Mouse (Mus musculus) adrenal gland, postnatal 14 days (tissue): ENCODE results near the gene Crat. TPM values are rescaled to one million over a fixed set of nuclear protein-coding genes. Genes with fewer than 3 reads are reported as not detected.

Experiments
- DNase-seq: peaks from one replicate; pipeline ENCODE4 v3.0.0; 2021; ENCODE audit warnings: mixed read lengths
- total RNA-seq: library from RNA; stranded (reverse); gene quantifications from 2 replicates; pipeline ENCODE4 v1.2.3, GENCODE M21; 2021

Crat gene
- total RNA-seq, 1 experiment from 2014 or later: 301 TPM

GRCm38 (mm10) chr2:30403870-30404269 lies 11.7 kb downstream of the Crat start:
- peak; percentile 46 for DNase-seq

DNA sequence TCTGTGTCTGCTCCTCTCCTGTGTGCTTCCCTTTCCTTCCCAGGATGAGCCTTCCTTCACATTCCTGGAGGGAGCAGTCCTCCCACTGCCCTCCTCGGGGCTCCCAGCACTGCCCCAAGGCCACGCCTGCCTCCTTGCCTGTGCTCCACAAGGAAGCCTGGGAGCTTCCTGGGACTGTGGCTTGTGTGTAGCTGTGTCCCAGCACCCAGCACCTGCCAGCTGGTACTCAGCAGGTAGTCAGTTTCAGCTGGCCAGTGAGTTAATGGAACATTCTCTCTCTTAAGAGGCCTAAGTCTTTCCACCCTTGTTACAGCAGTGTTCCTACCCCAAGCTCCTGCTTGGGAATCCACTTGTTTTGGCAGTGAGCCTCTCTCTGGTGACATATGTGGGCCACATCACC lies 12.8 kb downstream of the Crat start:
- DNase-seq: no peak

DNA sequence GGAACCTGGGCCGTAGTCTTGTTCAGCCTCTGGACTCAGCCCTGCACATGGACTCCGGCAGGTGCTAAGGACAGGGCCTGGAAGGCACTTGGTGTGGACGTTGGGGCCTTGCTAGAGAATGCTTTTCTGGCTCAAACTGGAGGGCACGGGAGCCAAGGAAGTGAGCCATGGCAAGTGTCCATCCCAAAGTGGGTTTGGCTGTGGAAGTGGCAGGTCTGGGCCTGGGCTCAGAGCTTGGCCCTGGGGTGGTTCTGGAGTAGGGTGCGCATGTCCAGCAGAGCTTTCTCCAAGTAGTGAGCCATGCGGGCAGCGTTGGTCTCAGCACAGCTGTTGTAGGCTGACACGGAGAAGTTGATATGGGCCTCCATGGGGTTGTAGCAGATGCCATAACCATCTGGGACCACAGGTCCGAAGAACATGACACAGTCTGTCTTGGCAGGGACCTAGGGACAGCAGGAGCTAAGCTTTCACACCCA lies 13.2 kb downstream of the Crat start:
- DNase-seq: peak; percentile 50

GRCm38 (mm10) chr2:30401581-30401980 lies 14.0 kb downstream of the Crat start:
- DNase-seq: no peak

- no peak for DNase-seq
Observed at GRCm38 (mm10) chr2:30399191-30400171, 16.1 kb downstream of the Crat start.

GRCm38 (mm10) chr2:30397986-30398512 lies 17.6 kb downstream of the Crat start:
- no peak for DNase-seq

DNA sequence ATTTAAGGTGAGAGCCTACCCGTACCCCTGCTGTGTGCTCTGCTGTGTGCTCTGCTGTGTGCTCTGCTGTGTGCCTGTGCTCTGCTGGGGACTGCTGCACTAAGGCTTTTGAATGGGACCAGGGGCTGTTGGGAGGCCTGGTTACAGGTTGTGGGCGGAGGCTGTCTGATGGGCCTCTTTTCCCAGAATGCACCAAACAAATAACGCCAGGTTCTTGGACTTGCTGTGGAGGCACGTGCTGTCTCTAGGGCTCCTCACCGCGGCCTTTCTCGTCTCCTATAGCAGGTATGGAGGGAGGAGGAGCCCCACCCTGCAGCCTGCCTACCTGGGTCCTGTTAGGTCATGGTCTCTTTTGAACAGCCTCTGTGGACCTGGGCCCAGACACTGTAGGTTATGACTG lies 19.4 kb downstream of the Crat start:
- no peak for DNase-seq

- DNase-seq: no peak
Observed at GRCm38 (mm10) chr2:30395757-30396156, 19.9 kb downstream of the Crat start.

- no peak for DNase-seq
Observed at GRCm38 (mm10) chr2:30393370-30393656, 22.3 kb downstream of the Crat start.

GRCm38 (mm10) chr2:30392577-30393369 lies 22.8 kb downstream of the Crat start:
- DNase-seq: peak; percentile 87

- peak; percentile 99 for DNase-seq
Observed at GRCm38 (mm10) chr2:30392114-30392576, 23.5 kb downstream of the Crat start, which contains the start of gene Dolpp1. Gene Dolpp1 (plus strand): TSS chr2:30392254.

DNA sequence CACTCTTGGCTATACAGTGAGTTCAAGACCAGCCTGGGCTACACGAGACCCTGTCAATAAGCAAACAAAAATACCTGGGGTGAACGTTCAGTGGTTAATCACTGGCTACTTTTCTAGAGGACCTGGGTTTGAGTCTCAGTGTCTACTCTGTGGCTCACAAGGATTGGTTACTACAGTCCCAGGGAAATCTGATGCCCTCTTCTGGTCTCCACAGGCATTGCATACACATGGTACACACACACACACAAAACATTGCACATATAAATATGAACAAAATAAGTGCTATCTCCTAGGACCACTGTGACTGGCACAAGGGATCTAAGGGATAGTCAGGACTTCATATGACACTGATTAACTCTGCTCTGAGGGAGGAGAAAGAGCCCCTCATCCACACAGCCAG lies 26.6 kb downstream of the Crat start:
- DNase-seq: no peak

- no peak for DNase-seq
Observed at GRCm38 (mm10) chr2:30386913-30387312, 28.7 kb downstream of the Crat start.

DNA sequence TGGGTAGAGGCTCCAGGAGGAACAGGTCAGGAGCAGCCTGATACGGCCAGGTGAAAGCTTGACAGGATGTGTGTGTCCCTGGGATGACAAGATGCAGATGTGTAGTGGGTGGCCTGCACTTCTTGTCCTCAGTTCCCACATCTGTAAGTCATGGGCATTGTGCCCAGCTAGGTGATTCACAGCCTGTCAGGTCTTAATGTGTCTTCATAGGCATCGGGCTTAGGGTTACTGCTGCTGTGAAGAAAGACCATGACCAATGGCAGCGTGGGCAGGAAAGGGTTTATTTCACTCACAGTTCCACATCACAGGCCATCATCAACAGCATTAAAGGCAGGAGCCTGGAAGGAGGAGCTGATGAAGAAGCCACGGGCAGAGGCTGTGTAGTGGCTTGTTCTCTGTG lies 30.0 kb downstream of the Crat start:
- DNase-seq: no peak

DNA sequence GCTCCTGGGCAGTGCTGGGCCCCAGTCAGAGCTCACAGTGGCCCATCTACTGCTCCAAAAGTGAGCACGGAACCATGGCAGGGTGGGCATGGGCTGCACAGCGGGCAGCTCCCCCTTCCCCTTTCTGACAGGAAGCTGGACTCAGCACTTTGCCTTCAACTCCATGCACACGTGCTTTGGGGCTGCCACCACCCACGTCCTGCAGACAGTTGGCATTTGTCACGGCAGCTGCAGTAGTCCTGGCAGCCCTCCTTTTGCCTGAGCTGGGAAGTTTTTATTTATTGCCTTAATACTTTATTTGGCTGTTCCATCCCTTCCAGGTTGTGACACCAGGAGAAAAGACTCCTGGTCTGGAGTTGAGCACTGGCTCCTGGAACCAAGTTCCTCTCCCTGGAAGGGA lies 30.8 kb downstream of the Crat start:
- DNase-seq: no peak

GRCm38 (mm10) chr2:30381377-30381725 lies 34.3 kb downstream of the Crat start:
- peak; percentile 62 for DNase-seq

DNA sequence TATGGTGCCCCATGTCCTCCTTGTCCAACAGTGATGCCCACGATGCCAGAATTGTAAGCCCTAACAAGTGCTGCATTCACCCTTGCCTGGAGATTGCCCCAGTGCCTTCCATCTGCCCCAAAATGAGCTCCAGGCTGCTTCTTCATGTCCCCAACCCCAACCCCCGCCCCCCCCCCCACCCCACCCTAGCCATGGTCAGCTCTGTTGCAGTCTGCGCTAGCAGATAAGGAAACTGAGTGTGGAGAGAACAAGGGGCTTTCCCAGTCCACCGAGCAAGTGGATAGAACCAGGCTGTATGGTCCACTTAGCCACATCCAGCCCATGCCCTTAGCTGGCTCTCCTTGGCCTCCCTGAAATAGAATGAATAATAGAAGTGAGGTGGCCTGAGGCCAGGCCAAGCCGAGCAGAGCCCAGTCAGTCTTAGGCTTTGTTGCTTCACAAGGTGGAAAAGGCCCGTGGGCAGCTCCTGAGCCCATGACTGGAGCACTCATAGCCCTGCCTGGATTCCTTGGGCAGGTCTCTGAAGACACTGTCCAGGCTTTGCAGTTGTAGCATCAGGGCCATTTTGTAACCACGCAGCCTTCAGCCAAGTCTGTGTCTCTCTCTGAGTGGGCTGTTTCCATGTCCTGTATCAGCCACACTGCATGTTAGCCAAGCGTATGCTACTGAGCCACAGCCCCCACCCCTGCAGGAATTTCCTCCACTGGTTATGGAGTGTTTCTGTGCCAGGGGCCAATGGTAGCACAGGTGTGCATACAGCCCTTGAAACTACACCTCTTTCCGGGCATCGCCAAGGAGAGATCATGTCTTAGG lies 34.8 kb downstream of the Crat start:
- peak; percentile 58 for DNase-seq

DNA sequence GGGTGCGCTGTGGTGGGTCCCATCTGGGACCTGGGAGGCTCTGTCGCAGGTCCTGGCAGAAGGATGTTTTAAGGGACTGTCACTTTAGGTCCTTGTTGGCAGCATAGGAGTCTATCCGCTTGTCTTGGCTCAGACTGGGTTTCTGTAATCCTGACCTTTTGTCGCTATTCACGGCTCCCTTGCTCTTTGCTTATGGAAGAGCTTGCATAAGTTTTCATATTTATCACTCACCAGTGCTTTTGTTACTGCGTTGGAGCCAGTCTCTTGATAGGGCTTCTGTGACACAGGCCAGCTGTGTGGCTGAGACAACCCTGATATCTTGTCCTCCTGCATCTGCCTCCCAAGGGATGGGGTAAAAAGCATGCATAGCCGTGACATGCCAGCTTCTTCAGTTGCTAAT lies 36.3 kb downstream of the Crat start:
- peak; percentile 44 for DNase-seq

DNA sequence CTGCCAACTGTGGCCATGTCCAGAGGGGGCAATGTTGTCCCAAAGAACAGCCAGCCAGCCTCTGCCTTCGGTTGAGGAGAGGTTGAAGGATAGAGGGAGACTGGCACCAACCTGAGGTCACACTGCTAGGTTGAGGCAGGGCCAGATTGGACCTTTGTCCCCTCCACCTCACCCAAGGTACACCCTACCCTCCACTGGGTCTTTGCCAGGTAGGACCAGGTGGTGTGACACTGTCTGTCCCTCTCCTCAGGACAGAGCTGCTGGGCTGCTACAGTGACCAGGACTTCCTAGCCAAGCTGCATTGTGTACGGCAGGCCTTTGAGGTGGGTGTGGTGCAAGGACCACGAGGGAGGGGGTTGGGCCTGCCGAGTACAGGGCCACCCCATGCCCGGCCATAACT lies 37.9 kb downstream of the Crat start:
- DNase-seq: no peak

DNA sequence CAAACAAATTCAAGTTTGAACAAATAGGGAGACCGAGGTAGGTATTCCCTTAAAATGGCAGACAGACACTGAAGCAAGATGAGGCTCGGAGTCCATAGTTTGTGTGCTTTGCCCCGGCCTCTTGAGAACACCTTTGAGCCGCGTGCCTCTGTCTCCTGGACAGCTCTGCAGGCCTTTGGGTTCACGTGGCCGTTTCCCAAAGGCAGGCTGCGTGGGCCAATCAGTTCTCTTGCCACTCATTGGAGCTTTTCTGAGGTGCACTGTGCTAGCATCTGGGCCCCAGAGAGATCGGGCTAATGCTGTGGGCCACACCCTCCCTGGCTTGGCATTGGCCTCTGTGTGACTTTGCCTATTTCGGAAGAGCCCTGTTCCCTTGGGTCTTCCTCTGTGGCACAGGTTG lies 39.7 kb downstream of the Crat start:
- DNase-seq: peak; percentile 65

DNA sequence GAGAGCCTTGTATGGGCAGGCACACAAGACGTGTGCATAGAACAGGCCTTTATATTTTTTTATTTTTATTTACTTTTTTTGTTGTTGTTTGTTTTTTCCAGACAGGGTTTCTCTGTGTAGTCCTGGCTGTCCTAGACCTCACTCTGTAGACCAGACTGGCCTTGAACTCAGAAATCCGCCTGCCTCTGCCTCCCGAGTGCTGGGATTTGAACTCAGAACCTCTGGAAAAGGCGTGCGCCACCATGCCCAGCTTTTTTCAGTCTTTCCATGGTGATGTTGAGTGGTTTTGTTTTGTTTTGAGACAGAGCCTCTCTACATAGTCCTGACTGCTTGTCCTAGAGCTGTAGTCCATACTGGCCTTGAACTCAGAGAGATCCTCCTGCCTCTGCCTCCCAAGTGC lies 42.9 kb downstream of the Crat start:
- DNase-seq: no peak

DNA sequence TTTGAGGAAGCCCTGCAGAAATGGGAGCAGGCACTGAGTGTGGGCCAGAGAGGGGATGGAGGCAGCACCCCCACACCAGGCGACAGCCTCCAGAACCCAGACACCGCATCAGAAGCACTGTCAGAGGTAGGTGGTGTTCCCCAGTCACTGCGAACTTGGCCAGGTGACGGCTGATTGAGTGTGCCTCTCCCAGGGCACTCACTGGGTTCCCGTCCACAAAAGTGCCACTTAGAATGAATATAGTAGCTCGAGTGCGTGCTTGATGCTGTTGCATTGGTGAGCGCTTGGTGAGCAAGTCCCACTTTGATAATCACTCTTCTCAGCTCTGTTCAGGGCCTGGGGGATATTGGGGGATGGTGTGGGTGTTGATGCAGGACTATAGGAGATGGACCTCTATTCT lies 44.1 kb downstream of the Crat start:
- DNase-seq: no peak
